Mouse (Mus musculus): ENCODE measurements around the gene Atp7a.

DNA sequence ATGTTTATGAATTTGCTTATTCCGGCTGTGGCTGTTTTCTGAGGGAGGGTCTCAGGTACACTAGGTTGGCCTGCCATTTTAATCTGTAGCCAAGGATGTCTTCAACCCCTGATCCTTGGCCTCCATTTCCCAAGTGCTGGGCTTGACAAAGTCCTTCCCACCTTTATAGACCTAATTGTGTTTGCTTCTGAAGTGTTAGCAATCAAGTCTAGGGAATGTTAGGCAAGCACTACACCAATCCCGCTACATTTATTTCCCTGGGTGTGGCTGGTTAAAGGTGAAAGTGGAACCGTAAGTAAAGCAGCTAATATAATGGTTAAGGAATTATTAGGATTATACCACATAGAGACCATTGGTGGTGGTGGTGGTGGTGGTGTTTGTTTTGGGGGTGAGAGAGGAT is 10.0 kb upstream of the Atp7a start:
- TF ChIP-seq POLR2A (IDR thresholded peaks at IDR 0.05; ENCODE audit: insufficient read depth, low read length) (no peak), CTCF (IDR thresholded peaks at IDR 0.05; ENCODE audit: low read depth, low read length) (no peak), EP300 (IDR thresholded peaks at IDR 0.05; ENCODE audit: insufficient read depth, low read depth, low read length) (no peak)
